Mouse (Mus musculus): Measurements from ENCODE around the gene Asb4. TPM values are rescaled to one million over a fixed set of nuclear protein-coding genes. Genes with fewer than 3 reads are reported as not detected.

Gene Asb4
- polyA plus RNA-seq, 1 experiment from 2014 or later, result 27.4 TPM

GRCm38 (mm10) chr6:5396797-5397196 is 13.6 kb downstream of the Asb4 start:
- peaks cover 26% of the 10 kb centered on the region for H3K4me1 ChIP-seq (replicated peaks)
- no peaks in the 10 kb centered on the region for H3K9me3 ChIP-seq (replicated peaks)
- H3K9ac ChIP-seq, result no peak overlapping the region
- no peak overlapping the region for H3K4me3 ChIP-seq
- H3K27ac ChIP-seq, result no peak overlapping the region
- no peak for ATAC-seq (replicated peaks; ENCODE audit: insufficient number of reproducible peaks, insufficient read depth, low FRiP score, low read depth)
- H3K27me3 ChIP-seq, result no peaks in the 10 kb centered on the region
- H3K36me3 ChIP-seq, result no peaks in the 10 kb centered on the region
- WGBS, result 56% methylated on average over 3 of the region's 3 CpGs
- no peak overlapping the region for H3K4me2 ChIP-seq

- H3K4me1 ChIP-seq (replicated peaks), result no peaks in the 10 kb centered on the region
- no peak overlapping the region for H3K27ac ChIP-seq
- no peaks in the 10 kb centered on the region for H3K27me3 ChIP-seq
- no peaks in the 10 kb centered on the region for H3K9me3 ChIP-seq (replicated peaks)
- 2% methylated on average over 3 of the region's 3 CpGs for WGBS
- H3K4me3 ChIP-seq, result no peak overlapping the region
- no peaks in the 10 kb centered on the region for H3K36me3 ChIP-seq
- H3K4me2 ChIP-seq, result no peak overlapping the region
- ATAC-seq (replicated peaks; ENCODE audit: insufficient number of reproducible peaks, insufficient read depth, low FRiP score, low read depth), result peak; percentile 62; the same call in 1 of the 2 replicates
- no peak overlapping the region for H3K9ac ChIP-seq
Observed at GRCm38 (mm10) chr6:5401394-5401793, 18.2 kb downstream of the Asb4 start.

- Histone ChIP-seq H3K27ac (no peak overlapping the region), H3K9ac (no peak overlapping the region), H3K4me3 (no peak overlapping the region), H3K4me1 (replicated peaks) (no peaks in the 10 kb centered on the region), H3K36me3 (no peaks in the 10 kb centered on the region), H3K9me3 (replicated peaks) (no peaks in the 10 kb centered on the region), H3K4me2 (no peak overlapping the region), H3K27me3 (no peaks in the 10 kb centered on the region)
- WGBS, result 45% methylated on average over 18 of the region's 18 CpGs
- no peak for ATAC-seq (replicated peaks; ENCODE audit: insufficient number of reproducible peaks, insufficient read depth, low FRiP score, low read depth)
Observed at GRCm38 (mm10) chr6:5403095-5403815, 20.1 kb downstream of the Asb4 start.

- Histone ChIP-seq H3K9me3 (replicated peaks) (no peaks in the 10 kb centered on the region), H3K4me3 (no peak overlapping the region), H3K9ac (no peak overlapping the region), H3K36me3 (no peaks in the 10 kb centered on the region), H3K27ac (no peak overlapping the region), H3K4me1 (replicated peaks) (no peaks in the 10 kb centered on the region), H3K27me3 (no peaks in the 10 kb centered on the region), H3K4me2 (no peak overlapping the region)
- no peak for ATAC-seq (replicated peaks; ENCODE audit: insufficient number of reproducible peaks, insufficient read depth, low FRiP score, low read depth)
- WGBS, result 80% methylated on average over 6 of the region's 6 CpGs
Observed at GRCm38 (mm10) chr6:5404016-5404415, 20.8 kb downstream of the Asb4 start.

GRCm38 (mm10) chr6:5408451-5409177 is 25.4 kb downstream of the Asb4 start:
- H3K9ac ChIP-seq, result no peak overlapping the region
- H3K4me1 ChIP-seq (replicated peaks), result peaks cover 10% of the 10 kb centered on the region; the same call in 1 of the 2 replicates
- no peak for ATAC-seq (replicated peaks; ENCODE audit: insufficient number of reproducible peaks, insufficient read depth, low FRiP score, low read depth)
- no peaks in the 10 kb centered on the region for H3K27me3 ChIP-seq
- no peak overlapping the region for H3K4me2 ChIP-seq
- WGBS, result 62% methylated on average over 8 of the region's 8 CpGs
- H3K27ac ChIP-seq, result no peak overlapping the region
- H3K36me3 ChIP-seq, result no peaks in the 10 kb centered on the region
- no peak overlapping the region for H3K4me3 ChIP-seq
- no peaks in the 10 kb centered on the region for H3K9me3 ChIP-seq (replicated peaks)

GRCm38 (mm10) chr6:5409676-5410075 is 26.5 kb downstream of the Asb4 start:
- H3K9ac ChIP-seq, result no peak overlapping the region
- H3K36me3 ChIP-seq, result no peaks in the 10 kb centered on the region
- 80% methylated on average over 4 of the region's 4 CpGs for WGBS
- no peak overlapping the region for H3K27ac ChIP-seq
- peaks cover 11% of the 10 kb centered on the region; the same call in 1 of the 2 replicates for H3K4me1 ChIP-seq (replicated peaks)
- no peak overlapping the region for H3K4me2 ChIP-seq
- H3K9me3 ChIP-seq (replicated peaks), result no peaks in the 10 kb centered on the region
- no peak for ATAC-seq (replicated peaks; ENCODE audit: insufficient number of reproducible peaks, insufficient read depth, low FRiP score, low read depth)
- no peak overlapping the region for H3K4me3 ChIP-seq
- no peaks in the 10 kb centered on the region for H3K27me3 ChIP-seq

- Histone ChIP-seq H3K4me1 (replicated peaks) (peaks cover 11% of the 10 kb centered on the region; the same call in 1 of the 2 replicates), H3K4me2 (no peak overlapping the region), H3K4me3 (no peak overlapping the region), H3K27me3 (no peaks in the 10 kb centered on the region), H3K9ac (no peak overlapping the region), H3K9me3 (replicated peaks) (no peaks in the 10 kb centered on the region), H3K27ac (no peak overlapping the region), H3K36me3 (no peaks in the 10 kb centered on the region)
- ATAC-seq (replicated peaks; ENCODE audit: insufficient number of reproducible peaks, insufficient read depth, low FRiP score, low read depth), result peak; percentile 83
- WGBS, result 39% methylated on average over 6 of the region's 6 CpGs
Observed at GRCm38 (mm10) chr6:5410697-5411391, 27.7 kb downstream of the Asb4 start.

- no peaks in the 10 kb centered on the region for H3K9me3 ChIP-seq (replicated peaks)
- 20% methylated on average over 8 of the region's 8 CpGs for WGBS
- no peak overlapping the region for H3K9ac ChIP-seq
- H3K4me2 ChIP-seq, result no peak overlapping the region
- no peaks in the 10 kb centered on the region for H3K27me3 ChIP-seq
- H3K4me3 ChIP-seq, result no peak overlapping the region
- H3K36me3 ChIP-seq, result no peaks in the 10 kb centered on the region
- H3K27ac ChIP-seq, result no peak overlapping the region
- H3K4me1 ChIP-seq (replicated peaks), result peaks cover 11% of the 10 kb centered on the region; the same call in 1 of the 2 replicates
- no peak; the same call in 1 of the 2 replicates for ATAC-seq (replicated peaks; ENCODE audit: insufficient number of reproducible peaks, insufficient read depth, low FRiP score, low read depth)
Observed at GRCm38 (mm10) chr6:5413282-5413681, 30.1 kb downstream of the Asb4 start.

GRCm38 (mm10) chr6:5421442-5421841 is 38.3 kb downstream of the Asb4 start:
- Histone ChIP-seq H3K27me3 (no peaks in the 10 kb centered on the region), H3K9me3 (replicated peaks) (no peaks in the 10 kb centered on the region), H3K4me3 (no peak overlapping the region), H3K4me1 (replicated peaks) (no peaks in the 10 kb centered on the region), H3K9ac (no peak overlapping the region), H3K27ac (no peak overlapping the region), H3K4me2 (no peak overlapping the region), H3K36me3 (peaks cover 7% of the 10 kb centered on the region; the same call in 1 of the 2 replicates)
- no peak for ATAC-seq (replicated peaks; ENCODE audit: insufficient number of reproducible peaks, insufficient read depth, low FRiP score, low read depth)
- WGBS, result 90% methylated on average over 2 of the region's 2 CpGs

- no peak overlapping the region for H3K9ac ChIP-seq
- ATAC-seq (replicated peaks; ENCODE audit: insufficient number of reproducible peaks, insufficient read depth, low FRiP score, low read depth), result no peak
- peaks cover 7% of the 10 kb centered on the region; the same call in 1 of the 2 replicates for H3K36me3 ChIP-seq
- H3K4me2 ChIP-seq, result no peak overlapping the region
- 94% methylated on average over 3 of the region's 3 CpGs for WGBS
- no peaks in the 10 kb centered on the region for H3K9me3 ChIP-seq (replicated peaks)
- no peak overlapping the region for H3K27ac ChIP-seq
- H3K4me3 ChIP-seq, result no peak overlapping the region
- H3K27me3 ChIP-seq, result no peaks in the 10 kb centered on the region
- H3K4me1 ChIP-seq (replicated peaks), result no peaks in the 10 kb centered on the region
Observed at GRCm38 (mm10) chr6:5422386-5422785, 39.2 kb downstream of the Asb4 start.

GRCm38 (mm10) chr6:5423594-5423993 is 40.4 kb downstream of the Asb4 start:
- Histone ChIP-seq H3K36me3 (peaks cover 7% of the 10 kb centered on the region; the same call in 1 of the 2 replicates), H3K4me2 (no peak overlapping the region), H3K4me1 (replicated peaks) (no peaks in the 10 kb centered on the region), H3K27me3 (no peaks in the 10 kb centered on the region), H3K9ac (no peak overlapping the region), H3K9me3 (replicated peaks) (no peaks in the 10 kb centered on the region), H3K4me3 (no peak overlapping the region), H3K27ac (no peak overlapping the region)
- WGBS, result 86% methylated on average over 15 of the region's 15 CpGs
- no peak for ATAC-seq (replicated peaks; ENCODE audit: insufficient number of reproducible peaks, insufficient read depth, low FRiP score, low read depth)

All from heart, embryonic 15.5 days (tissue).